Mouse (Mus musculus): ENCODE measurements around the gene Mfsd13b. TPM values are rescaled to one million over a fixed set of nuclear protein-coding genes. Genes with fewer than 3 reads are reported as not detected.
A peak's percentile ranks its signal among the peaks of the same experiment; 100 is the strongest.
"Not testable (repeated sequence)": the region's sequence is repeated elsewhere in the genome, so short reads cannot be mapped to it uniquely, and the experiment has no call there.

Gene Mfsd13b
- 0.17 TPM in 1 of 2 replicates, not detected in the other for polyA plus RNA-seq (2015; fragmentation: Nextera tagmentation; extraction: Ambion mirVana)

DNA sequence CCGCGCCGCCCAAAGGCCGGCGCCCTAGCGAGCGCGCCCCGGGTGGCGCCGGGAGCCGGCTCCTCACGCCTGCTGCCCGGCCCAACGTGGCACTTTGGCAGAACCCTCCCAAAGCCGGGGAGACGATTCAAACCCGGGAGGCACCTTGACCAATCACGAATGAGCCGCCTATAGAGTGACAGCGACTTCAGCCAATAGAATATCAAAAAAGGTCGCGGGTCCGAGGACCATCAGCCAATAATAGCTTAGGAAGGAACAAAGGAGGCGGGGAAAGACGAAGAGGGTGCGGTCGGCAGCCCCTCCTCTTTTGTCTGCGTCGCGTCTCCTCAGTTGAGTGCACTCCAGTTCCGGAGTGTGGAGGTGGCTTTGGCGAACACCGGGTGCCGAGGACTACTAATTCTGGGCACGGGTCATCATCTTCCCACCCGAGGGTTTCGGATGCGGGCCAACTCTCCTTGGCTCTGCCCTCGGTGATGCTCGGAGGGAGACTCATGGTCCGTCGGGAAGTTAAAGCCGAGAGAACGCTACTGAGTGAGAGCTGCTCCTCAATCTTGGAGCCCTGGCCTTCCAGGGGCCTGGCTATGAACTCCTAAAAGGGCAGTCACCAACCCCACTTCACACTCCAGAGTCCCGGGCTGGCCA is at the start of gene Mfsd13b, which contains the start of gene Cdr2:
TSS of gene Mfsd13b (plus strand) at position 310 of the 642 bp plus-strand sequence.
TSS of gene Cdr2 (minus strand) at position 113 of the 642 bp plus-strand sequence.
- Histone ChIP-seq H3K9me3 (replicated peaks) (no peaks in the 10 kb centered on the region), H3K4me3 (replicated peaks) (peak within 1 kb of the TSS; percentile 97), H3K4me2 (replicated peaks) (peak within 1 kb of the TSS; percentile 74), H3K36me3 (no peaks in the 10 kb centered on the region), H3K9ac (peak within 1 kb of the TSS; percentile 84), H3K4me1 (peaks cover 19% of the 10 kb centered on the region; the same call in 1 of the 2 replicates), H3K27ac (replicated peaks) (peak within 1 kb of the TSS; percentile 79), H3K27me3 (no peaks in the 10 kb centered on the region)
- under 1% methylated on average over 46 of the region's 46 CpGs for WGBS
- ATAC-seq (ENCODE audit: insufficient number of reproducible peaks, low FRiP score, low TSS enrichment, low read depth), result peak; percentile 97

DNA sequence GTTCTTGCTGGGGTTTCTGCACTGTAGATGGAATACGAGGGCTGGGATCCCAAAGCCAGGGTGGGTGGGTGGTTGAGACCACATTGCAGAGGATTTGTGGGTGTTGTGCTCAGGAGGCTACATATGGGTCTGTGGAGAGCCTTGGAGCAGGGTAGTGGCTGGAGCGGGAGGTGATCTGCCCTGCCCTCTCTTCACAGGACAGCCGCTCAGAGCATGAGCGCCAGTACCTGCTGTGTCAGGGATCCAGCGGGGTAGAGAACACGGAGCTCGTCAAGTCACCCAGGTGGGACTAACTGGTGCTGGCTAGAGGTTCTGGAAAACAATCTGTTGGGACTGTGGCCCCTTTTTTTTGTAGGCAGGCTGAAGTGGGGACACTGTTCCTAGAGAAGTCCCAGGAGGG is 49.2 kb upstream of the Mfsd13b start:
- Histone ChIP-seq H3K27ac (replicated peaks) (no peak overlapping the region), H3K27me3 (no peaks in the 10 kb centered on the region), H3K4me2 (replicated peaks) (no peak overlapping the region), H3K4me3 (replicated peaks) (no peak overlapping the region), H3K9ac (no peak overlapping the region), H3K36me3 (peaks cover 94% of the 10 kb centered on the region), H3K9me3 (replicated peaks) (no peaks in the 10 kb centered on the region), H3K4me1 (no peaks in the 10 kb centered on the region)
- ATAC-seq (ENCODE audit: insufficient number of reproducible peaks, low FRiP score, low TSS enrichment, low read depth), result no peak
- WGBS, result 91% methylated on average over 7 of the region's 7 CpGs

DNA sequence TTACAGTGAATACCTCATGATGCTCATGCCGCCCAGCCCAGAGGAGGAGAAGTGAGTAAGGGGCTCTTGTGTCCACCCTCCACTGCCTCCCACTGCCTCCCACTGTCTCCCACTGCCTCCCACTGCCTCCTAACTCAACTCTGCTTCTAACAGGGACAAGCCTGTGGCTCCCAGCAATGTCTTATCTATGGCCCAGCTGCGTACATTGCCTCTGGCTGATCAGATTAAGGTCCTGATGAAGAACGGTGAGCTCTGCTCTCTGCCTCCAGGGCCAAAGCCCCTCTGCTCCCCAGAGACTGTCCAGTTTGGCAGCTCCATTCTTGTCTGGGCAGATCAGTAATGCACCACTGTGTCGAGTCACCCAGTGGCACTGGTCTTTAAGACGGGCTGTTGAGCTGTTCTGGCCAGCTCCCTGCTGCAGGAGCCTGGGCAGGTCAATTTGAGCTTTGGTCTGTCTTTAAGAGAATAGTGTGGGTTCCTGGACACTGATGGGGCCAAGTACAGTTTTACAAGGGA is 48.6 kb upstream of the Mfsd13b start:
- no peak overlapping the region for H3K4me2 ChIP-seq (replicated peaks)
- H3K4me3 ChIP-seq (replicated peaks), result no peak overlapping the region
- no peaks in the 10 kb centered on the region for H3K4me1 ChIP-seq
- no peaks in the 10 kb centered on the region for H3K9me3 ChIP-seq (replicated peaks)
- no peaks in the 10 kb centered on the region for H3K27me3 ChIP-seq
- H3K36me3 ChIP-seq, result peaks cover 94% of the 10 kb centered on the region
- ATAC-seq (ENCODE audit: insufficient number of reproducible peaks, low FRiP score, low TSS enrichment, low read depth), result no peak
- WGBS, result 75% methylated on average over 5 of the region's 5 CpGs
- H3K27ac ChIP-seq (replicated peaks), result no peak overlapping the region
- no peak overlapping the region for H3K9ac ChIP-seq

DNA sequence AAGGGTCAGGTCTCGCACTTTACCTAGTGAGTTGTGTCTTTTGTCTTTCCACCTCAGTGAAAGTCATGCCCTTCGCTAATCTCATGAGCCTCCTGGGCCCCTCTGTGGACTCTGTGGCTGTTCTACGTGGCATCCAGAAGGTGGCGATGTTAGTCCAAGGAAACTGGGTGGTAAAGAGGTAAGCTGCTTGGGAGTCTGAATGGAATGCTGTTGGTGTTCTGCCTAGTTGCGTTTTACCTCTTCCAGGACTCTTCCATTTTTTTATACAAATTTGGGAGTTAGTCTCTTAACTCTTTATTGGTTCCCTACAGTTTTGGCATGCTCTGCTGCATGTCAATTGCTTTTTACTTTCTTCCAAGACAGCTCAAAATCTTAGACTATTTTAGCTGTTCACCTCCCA is 47.6 kb upstream of the Mfsd13b start:
- Histone ChIP-seq H3K36me3 (peaks cover 94% of the 10 kb centered on the region), H3K4me2 (replicated peaks) (no peak overlapping the region), H3K27me3 (no peaks in the 10 kb centered on the region), H3K9me3 (replicated peaks) (no peaks in the 10 kb centered on the region), H3K27ac (replicated peaks) (no peak overlapping the region), H3K4me3 (replicated peaks) (no peak overlapping the region), H3K4me1 (no peaks in the 10 kb centered on the region), H3K9ac (no peak overlapping the region)
- no peak for ATAC-seq (ENCODE audit: insufficient number of reproducible peaks, low FRiP score, low TSS enrichment, low read depth)
- 27% methylated on average over 5 of the region's 5 CpGs for WGBS

DNA sequence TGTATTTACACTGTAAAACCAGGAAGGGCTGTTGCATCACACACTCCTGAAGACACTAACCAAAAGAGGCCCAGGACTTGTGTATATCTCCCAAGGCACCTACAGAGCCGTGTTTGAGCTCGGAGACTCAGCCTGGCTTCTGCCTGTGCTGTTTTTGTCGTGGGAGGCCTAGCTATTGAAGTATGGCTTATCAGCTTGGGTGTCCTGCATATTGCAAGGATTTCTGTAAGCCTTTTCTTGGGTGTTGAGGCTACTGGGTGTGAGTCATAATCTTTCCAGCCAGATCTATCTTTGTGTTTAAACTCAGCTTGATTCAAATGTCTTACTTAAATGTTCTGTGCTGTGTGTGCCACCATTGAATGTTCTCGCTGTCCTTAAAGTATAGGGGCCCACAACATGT is 45.8 kb upstream of the Mfsd13b start:
- ATAC-seq (ENCODE audit: insufficient number of reproducible peaks, low FRiP score, low TSS enrichment, low read depth), result no peak
- 84% methylated on average over 4 of the region's 4 CpGs for WGBS
- Histone ChIP-seq H3K36me3 (peaks cover 93% of the 10 kb centered on the region), H3K9me3 (replicated peaks) (no peaks in the 10 kb centered on the region), H3K9ac (no peak overlapping the region), H3K4me3 (replicated peaks) (no peak overlapping the region), H3K4me1 (no peaks in the 10 kb centered on the region), H3K27ac (replicated peaks) (no peak overlapping the region), H3K4me2 (replicated peaks) (no peak overlapping the region), H3K27me3 (no peaks in the 10 kb centered on the region)

DNA sequence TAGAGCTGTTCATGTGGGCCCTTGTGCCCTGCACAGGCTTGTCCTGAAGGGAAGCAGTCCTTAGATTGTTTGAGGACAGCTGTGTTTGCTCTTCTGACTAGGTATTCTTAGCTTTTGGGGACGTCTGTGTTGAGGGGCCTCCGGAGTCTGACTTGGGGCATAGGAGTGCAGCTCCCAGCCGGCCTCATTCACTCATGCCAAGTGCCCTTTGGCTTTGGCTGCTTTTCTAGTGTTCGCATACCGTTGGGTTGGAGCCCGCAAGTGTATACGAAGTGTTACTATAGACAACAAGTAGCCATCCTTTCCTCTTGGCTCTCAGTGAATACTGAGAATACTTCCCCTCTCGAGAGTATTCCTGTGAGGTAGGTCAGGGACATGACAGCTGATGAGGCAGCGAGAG is 44.1 kb upstream of the Mfsd13b start:
- Histone ChIP-seq H3K9ac (no peak overlapping the region), H3K4me2 (replicated peaks) (no peak overlapping the region), H3K27me3 (no peaks in the 10 kb centered on the region), H3K4me1 (no peaks in the 10 kb centered on the region), H3K27ac (replicated peaks) (no peak overlapping the region), H3K4me3 (replicated peaks) (no peak overlapping the region), H3K36me3 (peaks cover 95% of the 10 kb centered on the region), H3K9me3 (replicated peaks) (no peaks in the 10 kb centered on the region)
- 88% methylated on average over 9 of the region's 9 CpGs for WGBS
- ATAC-seq (ENCODE audit: insufficient number of reproducible peaks, low FRiP score, low TSS enrichment, low read depth), result no peak

DNA sequence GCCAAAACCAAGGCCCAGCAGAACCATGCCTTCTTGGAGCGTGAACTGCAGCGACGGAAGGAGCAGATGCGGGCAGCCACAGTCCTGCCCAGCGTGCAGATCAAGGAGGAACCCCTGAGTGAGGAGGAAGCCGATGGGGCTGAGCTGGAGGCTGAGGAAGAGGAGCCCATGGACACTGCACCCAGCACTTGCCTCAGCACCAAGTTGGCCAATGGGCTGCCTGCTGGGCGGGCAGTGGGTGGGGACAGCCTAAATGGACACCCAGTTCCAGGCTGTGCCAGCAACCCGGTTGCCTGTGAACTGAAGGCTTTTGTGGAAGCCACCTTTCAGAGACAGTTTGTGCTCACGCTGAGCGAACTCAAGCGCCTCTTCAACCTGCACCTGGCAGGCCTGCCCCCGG is 42.0 kb upstream of the Mfsd13b start:
- no peaks in the 10 kb centered on the region for H3K27me3 ChIP-seq

DNA sequence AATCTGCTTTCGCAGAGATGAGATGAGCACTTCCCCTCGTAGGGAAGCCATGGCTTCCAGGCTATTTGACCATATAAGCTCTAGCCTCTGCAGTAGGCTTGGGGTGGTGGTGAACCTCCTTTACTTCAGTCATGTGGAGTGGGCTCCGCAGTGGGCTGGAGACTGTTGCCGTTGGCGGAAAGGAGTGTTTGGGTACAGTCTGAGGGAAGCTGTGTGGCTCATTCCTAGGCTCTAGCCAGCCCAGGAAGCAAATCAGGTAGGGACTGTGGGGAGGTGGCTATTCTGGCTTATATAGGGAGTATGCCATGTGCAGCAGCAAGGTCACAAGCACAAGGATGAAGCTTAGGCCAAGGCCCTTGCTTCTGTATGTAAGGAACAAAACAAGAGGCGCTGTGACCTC is 41.1 kb upstream of the Mfsd13b start:
- Histone ChIP-seq H3K4me1 (no peaks in the 10 kb centered on the region), H3K36me3 (peaks cover 82% of the 10 kb centered on the region), H3K9me3 (replicated peaks) (no peaks in the 10 kb centered on the region), H3K9ac (no peak overlapping the region), H3K27me3 (no peaks in the 10 kb centered on the region), H3K4me2 (replicated peaks) (no peak overlapping the region), H3K27ac (replicated peaks) (no peak overlapping the region), H3K4me3 (replicated peaks) (no peak overlapping the region)
- ATAC-seq (ENCODE audit: insufficient number of reproducible peaks, low FRiP score, low TSS enrichment, low read depth), result no peak
- 92% methylated on average over 6 of the region's 6 CpGs for whole genome bisulfite sequencing

More for the DNA sequence above, 42.0 kb upstream of the Mfsd13b start:
- Histone ChIP-seq H3K4me1 (no peaks in the 10 kb centered on the region), H3K9ac (no peak overlapping the region), H3K27ac (replicated peaks) (no peak overlapping the region), H3K4me2 (replicated peaks) (no peak overlapping the region), H3K4me3 (replicated peaks) (no peak overlapping the region), H3K36me3 (peaks cover 87% of the 10 kb centered on the region), H3K9me3 (replicated peaks) (no peaks in the 10 kb centered on the region)
- 85% methylated on average over 12 of the region's 12 CpGs for WGBS
- ATAC-seq (ENCODE audit: insufficient number of reproducible peaks, low FRiP score, low TSS enrichment, low read depth), result peak; percentile 53; the same call in 1 of the 2 replicates

DNA sequence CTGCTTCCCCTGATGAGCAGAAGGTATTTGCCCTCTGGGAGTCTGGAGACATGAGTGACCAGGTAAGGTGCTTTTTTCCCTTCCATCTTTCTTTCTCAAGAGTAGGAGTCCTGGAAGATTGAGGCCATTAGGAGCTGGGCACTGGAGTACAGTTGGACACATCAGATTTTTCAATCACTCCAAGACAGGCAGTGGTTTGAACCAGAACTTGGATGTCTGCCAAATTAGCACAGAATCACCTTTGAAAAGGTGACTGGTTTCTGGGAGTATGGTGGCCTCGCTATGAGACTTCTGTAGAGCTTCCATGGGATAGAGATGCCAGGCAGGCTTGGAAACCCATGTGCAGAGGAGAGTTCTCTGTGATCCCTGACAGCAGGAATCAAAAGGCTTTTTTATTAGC is 39.8 kb upstream of the Mfsd13b start:
- H3K27me3 ChIP-seq, result no peaks in the 10 kb centered on the region
- peaks cover 74% of the 10 kb centered on the region for H3K36me3 ChIP-seq
- ATAC-seq (ENCODE audit: insufficient number of reproducible peaks, low FRiP score, low TSS enrichment, low read depth), result no peak
- no peak overlapping the region for H3K4me2 ChIP-seq (replicated peaks)
- H3K9me3 ChIP-seq (replicated peaks), result no peaks in the 10 kb centered on the region
- no peak overlapping the region for H3K9ac ChIP-seq
- H3K4me3 ChIP-seq (replicated peaks), result no peak overlapping the region
- H3K27ac ChIP-seq (replicated peaks), result no peak overlapping the region
- WGBS, result 69% methylated on average over 1 of the region's 1 CpGs
- no peaks in the 10 kb centered on the region for H3K4me1 ChIP-seq

DNA sequence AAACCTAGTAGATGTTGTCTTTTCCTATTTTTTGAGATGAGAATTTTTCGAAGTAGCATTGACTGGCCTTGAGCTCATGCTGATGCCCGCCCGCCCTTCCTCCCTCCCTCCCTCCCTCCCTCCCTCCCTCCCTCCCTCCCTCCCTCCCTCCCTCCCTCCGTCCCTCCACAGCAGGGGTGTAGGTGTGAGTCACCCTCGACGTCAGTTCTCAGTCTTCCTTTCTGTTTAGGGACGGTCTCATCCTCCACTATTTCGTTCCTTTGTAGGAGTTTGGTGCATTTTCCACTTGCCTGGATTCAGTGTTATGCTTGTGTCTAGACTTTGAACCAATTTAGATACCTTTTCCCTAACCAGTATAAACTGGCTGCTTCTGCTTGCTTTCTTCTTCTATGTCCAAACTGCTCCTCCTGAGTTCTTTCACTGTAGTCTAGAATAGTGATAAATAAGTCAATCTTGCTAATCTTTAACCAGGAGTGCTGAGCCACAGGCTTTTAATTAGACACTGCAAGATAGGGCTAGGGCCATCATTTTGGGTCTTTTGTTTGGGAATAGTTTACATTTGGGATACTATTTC is 38.3 kb upstream of the Mfsd13b start:
- Histone ChIP-seq H3K9ac (no peak overlapping the region), H3K4me2 (replicated peaks) (no peak overlapping the region), H3K4me1 (no peaks in the 10 kb centered on the region), H3K27me3 (no peaks in the 10 kb centered on the region), H3K27ac (replicated peaks) (no peak overlapping the region), H3K9me3 (replicated peaks) (no peaks in the 10 kb centered on the region), H3K36me3 (peaks cover 69% of the 10 kb centered on the region), H3K4me3 (replicated peaks) (no peak overlapping the region)
- ATAC-seq (ENCODE audit: insufficient number of reproducible peaks, low FRiP score, low TSS enrichment, low read depth), result no peak
- WGBS, result 72% methylated on average over 7 of the region's 8 CpGs

DNA sequence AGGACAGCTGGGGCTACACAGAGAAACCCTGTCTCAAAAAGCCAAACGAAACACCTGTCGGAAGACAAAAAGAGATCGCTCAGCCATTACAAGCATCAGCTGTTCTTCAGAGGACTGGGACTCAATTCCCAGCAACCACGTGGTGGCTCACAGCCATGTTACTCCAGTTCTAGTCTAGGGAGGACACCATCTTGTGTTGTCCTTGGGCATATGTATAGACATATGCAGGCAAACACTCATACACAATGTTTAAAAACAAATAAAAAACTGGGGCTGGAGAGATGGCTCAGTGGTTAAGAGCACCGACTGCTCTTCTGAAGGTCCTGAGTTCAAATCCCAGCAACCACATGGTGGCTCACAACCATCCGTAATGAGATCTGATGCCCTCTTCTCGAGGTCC is 28.7 kb upstream of the Mfsd13b start:
- not testable (repeated sequence) for H3K4me3 ChIP-seq (replicated peaks); H3K4me2 ChIP-seq (replicated peaks); H3K4me1 ChIP-seq; H3K9me3 ChIP-seq (replicated peaks); H3K27ac ChIP-seq (replicated peaks); H3K9ac ChIP-seq; ATAC-seq (ENCODE audit: insufficient number of reproducible peaks, low FRiP score, low TSS enrichment, low read depth); H3K27me3 ChIP-seq
- peaks cover 32% of the 10 kb centered on the region for H3K36me3 ChIP-seq
- WGBS, result 84% methylated on average over 7 of the region's 7 CpGs

Measured in embryonic facial prominence, embryonic 15.5 days (tissue).